Mouse (Mus musculus) skeletal muscle tissue, adult 2 months (tissue): ENCODE results near the gene Cped1.
A peak's percentile ranks its signal among the peaks of the same experiment; 100 is the strongest.
"Not testable (repeated sequence)": the region's sequence is repeated elsewhere in the genome, so short reads cannot be mapped to it uniquely, and the experiment has no call there.

ENCODE experiments used
- DNase-seq: peaks from one replicate; pipeline ENCODE4 v3.0.0-alpha.2; 2012; ENCODE audit warnings: low read depth, low spot score

Cped1 gene

GRCm38 (mm10) chr6:22026358-22026673 is 40.6 kb downstream of the Cped1 start:
- DNase-seq = no peak

GRCm38 (mm10) chr6:22026761-22027594 is 41.3 kb downstream of the Cped1 start:
- DNase-seq = no peak

GRCm38 (mm10) chr6:22027854-22028253 is 42.1 kb downstream of the Cped1 start:
- no peak for DNase-seq

GRCm38 (mm10) chr6:22030381-22030780 is 44.7 kb downstream of the Cped1 start:
- no peak for DNase-seq

GRCm38 (mm10) chr6:22033188-22033587 is 47.5 kb downstream of the Cped1 start:
- DNase-seq = no peak

- DNase-seq = peak; percentile 40
These were observed 49.7 kb downstream of the Cped1 start for GRCm38 (mm10) chr6:22035408-22035807.

- no peak for DNase-seq
These were observed 50.2 kb downstream of the Cped1 start for GRCm38 (mm10) chr6:22035895-22036294.

DNA sequence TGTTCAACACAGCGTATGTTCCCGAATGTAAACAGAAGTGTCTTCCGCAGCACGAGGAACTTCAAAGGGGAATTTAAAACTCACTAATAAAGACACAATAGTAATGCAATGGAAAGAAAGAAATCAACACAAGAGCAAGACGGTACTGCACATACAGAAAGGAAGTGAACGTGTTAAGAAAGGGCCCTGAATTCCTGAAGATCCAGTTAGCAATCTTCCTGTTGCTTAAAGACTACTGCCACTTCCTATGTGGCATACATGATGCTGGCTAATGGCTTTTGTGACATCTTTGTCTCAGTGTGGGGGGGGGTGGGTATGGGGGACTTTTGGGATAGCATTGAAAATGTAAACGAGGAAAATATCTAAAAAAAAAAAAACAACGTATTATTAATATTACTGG is 50.7 kb downstream of the Cped1 start:
- no peak for DNase-seq

DNA sequence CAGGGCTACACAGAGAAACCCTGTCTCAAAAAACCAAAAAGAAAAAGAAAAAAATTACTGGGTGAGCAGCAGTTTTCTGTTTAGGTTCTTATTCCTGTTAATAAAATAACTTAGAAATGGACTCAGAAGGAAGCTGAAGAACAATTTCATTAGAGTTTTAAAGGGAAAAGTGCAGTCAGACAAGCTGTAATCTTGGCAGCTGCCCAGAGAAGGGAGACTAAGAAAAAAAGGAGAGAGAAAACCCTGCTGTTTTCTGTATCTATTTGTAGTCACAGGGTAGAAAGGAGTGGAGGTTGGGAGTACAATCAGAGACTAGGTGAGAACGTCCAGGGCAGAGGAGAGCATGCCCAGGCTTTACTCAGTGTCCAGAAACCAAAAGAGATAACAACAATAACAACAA is 51.2 kb downstream of the Cped1 start:
- no peak for DNase-seq

DNA sequence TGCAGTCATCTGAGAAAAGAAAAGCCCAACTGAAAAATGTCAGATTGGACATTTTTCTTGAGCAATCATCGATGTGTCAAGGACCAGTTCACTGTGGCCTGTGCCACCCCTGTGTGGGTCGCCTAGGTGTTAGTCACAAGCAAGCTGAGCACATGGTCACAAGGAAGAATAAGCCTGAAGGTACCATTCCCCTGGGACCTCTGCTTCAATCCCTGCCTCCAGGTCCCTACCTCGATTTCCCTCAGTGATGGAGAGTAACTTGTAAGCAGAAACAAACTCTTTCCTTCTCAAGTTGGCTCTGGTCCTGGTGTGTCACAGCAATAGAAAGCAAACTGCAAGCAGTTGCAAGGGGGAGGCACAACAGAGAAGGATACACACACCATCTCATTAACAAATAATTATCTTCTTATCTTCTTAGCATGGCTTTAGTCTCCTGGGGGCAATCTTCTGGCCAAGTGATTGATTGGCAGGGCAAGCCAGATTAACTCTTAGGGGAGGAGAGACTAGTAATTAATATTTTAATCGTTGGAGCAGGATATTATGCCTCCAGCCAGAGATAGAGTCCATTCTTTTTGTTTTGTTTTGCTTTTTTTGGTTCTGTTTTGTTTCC is 51.8 kb downstream of the Cped1 start:
- DNase-seq = no peak

GRCm38 (mm10) chr6:22039666-22040065 is 54.0 kb downstream of the Cped1 start:
- not testable (repeated sequence) for DNase-seq

- DNase-seq = peak; percentile 28
These were observed 59.3 kb downstream of the Cped1 start for GRCm38 (mm10) chr6:22044880-22045605.

- DNase-seq = no peak
These were observed 61.4 kb downstream of the Cped1 start for GRCm38 (mm10) chr6:22047101-22047500.

- DNase-seq = no peak
These were observed 63.4 kb downstream of the Cped1 start for GRCm38 (mm10) chr6:22049093-22049492.

DNA sequence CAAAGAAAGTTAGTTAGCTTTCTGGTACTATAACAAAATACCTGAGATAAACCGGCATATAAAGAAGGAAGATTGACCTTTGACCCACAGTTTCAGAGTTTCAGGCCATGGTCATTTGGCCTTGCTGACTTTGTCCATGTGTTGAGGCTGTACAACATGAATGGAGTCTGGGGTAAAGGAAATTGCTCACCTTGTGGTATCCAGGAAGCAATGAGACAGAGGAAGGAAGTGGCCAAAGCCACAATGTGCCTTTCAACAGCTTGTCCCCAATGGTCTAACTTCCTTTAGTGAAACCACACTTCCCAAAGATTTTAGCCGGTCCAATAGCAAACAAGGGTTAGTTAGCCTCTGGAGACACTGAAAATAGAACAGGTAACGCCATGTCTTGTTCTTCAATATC is 65.8 kb downstream of the Cped1 start:
- DNase-seq = no peak

- DNase-seq = no peak
These were observed 67.3 kb downstream of the Cped1 start for GRCm38 (mm10) chr6:22053014-22053413.

GRCm38 (mm10) chr6:22064341-22064740 is 78.6 kb downstream of the Cped1 start:
- DNase-seq = peak; percentile 62

GRCm38 (mm10) chr6:22070603-22071322 is 85.0 kb downstream of the Cped1 start:
- DNase-seq = no peak

- no peak for DNase-seq
These were observed 85.7 kb downstream of the Cped1 start for GRCm38 (mm10) chr6:22071323-22071840.

DNA sequence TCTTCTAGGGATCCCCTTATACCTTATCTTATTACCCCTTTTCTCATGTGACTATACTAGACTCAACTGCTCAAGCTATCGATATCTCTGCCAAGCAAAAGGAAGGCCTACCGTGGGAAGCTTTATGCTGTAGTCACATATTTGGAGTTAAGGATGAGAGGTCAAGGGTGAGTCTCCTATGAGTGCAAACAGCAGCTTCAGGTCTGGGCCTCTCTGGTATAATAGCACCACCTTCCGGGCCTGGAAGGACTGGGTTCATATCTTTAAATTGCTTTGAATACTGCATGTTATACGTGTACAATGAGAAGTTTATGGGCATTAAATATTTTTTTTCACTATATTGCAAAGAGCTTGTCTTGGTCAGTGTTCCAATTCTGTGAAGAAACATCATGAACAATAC is 87.0 kb downstream of the Cped1 start:
- DNase-seq = no peak

DNA sequence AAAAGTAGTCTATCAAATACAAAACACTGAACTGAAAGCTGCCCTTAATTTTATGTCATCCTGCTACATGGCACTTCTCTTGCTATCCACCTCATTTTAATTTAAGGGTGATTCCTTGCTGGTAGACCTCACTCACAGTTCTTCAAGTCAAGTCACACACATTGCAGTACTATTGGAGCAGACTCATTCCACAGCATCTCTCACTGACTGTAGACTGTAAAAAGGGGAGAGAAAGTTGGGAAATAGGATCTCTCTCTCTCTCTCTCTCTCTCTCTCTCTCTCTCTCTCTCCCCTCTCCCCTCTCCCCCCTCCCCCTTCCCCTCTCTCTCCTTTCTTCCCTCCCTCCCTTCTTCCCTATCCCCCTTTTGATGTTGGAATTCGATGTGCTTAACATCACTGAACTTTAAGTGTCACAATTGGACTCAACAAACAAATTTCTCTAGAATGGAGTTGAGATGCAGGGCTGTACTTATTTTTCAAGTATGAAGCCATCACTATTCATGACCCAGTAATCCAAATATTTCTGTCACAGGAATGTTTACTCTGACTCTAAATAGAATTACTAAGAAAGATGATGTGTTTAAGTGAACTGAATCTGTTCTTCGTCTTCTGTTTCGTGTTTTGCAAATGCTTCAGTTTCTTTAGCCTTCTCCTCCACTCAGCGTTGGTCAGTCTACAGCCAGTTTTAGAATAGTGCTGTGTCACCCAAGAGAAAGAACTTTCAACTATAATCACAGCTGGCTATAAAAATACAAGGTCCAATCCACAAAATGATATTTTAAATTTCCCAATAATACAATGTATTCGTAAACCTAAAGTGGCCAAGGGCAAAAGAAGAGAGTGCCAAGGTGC is 88.7 kb downstream of the Cped1 start:
- DNase-seq = no peak
